Mouse (Mus musculus) right cerebral cortex, postnatal 14 days (tissue): ENCODE data around the gene Slc2a12.

ENCODE experiments used
- DNase-seq: peaks from one replicate; pipeline ENCODE4 v3.0.0; 2022

The Slc2a12 gene

DNA sequence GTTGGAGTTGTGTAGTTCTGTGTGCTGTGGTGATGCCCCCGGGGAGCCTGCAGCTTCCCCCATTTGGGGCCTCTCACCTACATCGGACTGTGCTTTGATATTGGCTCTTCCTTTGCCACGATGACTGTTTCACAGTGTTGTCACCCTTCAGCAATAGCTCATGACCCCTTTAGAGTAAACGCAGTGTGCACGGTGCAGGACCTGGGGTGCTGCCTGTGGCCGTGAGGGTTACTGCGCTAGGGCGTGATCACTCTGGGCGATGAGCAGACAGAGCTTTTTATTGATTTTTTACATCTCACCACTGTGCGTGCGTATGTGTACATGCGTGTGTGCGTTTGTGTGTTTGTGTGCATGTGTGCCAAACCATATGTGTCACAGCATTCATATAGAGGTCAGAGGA is 23.7 kb downstream of the Slc2a12 start:
- DNase-seq = no peak

DNA sequence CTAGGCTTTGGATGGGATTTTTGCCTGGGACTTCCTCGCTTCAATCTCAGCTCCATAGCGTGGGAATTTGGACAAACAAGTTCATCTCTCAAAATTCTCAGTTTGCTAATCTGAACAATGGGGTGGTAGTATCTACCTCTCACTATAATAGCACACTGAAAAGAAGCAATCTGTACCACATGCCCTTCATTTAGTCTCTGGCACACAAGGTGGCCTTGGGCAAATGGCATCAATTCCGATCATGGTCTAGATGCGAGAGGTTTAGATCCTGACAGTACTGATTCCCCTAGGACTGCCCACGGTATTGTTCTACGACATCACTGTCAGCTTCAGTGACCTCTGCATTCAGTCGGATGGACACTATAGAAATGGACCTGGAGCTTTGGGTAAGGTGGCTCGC is 29.4 kb downstream of the Slc2a12 start:
- DNase-seq = no peak

DNA sequence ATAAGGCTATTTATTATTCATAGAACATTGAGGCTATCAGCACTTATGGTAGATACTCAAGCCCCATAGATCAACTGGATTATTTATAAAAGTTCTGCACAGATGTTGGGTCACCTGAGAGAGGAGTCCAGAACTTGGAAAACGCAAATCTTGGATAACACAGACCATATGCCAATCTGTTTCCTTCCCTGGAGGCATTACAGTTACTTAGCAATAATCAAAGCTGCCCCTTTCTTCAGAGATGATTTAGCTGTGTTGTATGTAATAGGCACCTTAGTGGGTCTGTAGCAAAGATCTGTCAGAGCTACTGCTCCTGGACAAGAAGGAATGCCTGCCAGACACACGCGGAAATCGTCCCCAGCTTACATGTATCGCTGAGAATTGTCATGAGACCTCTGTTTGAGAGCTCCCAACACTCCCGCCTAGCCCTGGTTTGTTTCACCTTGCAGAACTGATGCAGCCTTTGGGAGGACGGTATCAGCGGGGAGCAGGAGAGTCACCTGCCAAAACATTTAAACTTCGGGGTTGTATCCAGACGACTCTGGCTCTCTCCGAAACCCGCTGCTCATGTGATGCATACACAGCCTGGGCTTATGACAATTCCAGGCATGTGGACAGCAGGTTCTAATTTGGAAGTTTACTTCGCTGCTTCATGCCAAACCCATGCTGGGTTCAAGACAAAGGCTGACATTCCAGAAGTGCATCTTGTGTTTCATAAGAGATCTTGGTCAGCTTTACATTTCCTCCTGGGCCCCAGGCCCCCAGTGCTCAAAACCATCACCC is 31.2 kb downstream of the Slc2a12 start:
- DNase-seq = no peak

DNA sequence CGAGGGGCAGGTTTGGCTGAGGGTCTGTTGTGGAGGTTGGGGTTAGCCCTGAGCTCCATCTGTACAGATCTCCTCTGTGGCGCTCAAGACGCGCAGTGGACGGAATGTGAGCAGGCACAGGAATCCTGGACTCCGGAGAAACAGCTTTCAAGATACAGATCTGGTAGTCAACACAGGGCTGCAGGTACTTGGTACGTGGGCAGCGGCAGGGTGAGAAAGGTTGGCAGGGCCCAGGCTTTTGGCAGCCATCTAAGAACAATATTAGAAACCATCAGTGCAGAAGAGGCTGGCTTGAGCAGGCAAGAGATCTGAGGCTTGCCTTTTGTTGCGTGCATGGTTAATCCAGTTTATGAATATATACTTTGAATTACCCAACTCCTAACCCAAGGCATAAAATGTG is 51.4 kb downstream of the Slc2a12 start:
- no peak for DNase-seq

DNA sequence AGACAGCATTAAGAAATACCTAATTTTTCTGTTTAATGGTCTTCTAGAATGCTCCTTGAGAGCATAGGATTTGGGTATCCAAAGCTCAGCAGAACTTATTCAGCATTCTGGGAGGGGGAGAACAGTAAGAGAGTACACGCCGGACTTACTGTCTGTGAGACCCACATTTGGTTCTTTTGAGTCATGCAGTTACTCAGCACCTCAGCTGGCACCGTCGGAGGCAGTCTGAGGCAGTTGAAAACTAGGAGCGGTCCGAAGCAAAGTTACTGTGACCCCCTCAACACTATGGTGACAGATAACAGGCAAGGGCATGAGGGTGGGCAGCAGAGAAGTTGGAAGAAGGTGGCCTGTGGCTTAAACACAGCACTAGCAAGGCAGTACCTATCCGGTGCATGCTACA is 52.1 kb downstream of the Slc2a12 start:
- no peak for DNase-seq

DNA sequence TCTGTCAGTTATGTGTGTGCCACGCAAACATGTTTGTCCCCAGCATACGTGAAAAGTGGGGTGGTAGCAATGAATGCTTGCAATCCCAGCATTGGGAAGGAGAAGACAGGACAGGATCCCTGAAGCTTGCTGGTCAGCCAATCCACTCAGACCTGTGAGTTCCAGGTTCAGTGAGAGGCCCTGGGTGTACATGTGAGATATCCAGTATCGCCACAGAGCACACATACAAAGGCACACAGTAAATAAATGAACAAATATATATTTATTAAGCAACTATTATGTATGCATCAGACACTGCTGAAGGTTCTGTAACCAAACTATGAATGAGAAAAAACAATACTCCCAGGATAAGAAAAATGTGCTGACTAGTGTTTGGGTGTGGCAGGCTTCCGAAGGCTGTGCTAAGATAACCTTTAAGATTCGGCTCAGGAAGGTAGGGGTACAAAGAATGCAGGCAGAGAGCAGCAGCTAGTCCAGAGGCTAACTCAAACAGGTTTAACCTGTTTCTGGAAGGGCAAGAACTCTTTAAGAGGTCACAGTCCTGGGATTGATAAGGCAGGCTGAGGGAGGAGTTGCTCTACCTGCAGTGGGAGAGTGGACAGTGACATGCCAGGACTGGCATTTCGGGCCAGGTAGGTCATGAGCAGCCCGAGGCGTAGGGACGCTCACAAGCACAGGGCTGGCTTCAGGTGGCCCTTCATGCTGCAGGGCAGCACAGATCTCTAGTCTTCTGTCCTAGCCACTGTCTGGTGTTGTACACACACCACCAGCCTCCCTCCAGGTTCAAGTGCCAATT is 53.5 kb downstream of the Slc2a12 start:
- no peak for DNase-seq

DNA sequence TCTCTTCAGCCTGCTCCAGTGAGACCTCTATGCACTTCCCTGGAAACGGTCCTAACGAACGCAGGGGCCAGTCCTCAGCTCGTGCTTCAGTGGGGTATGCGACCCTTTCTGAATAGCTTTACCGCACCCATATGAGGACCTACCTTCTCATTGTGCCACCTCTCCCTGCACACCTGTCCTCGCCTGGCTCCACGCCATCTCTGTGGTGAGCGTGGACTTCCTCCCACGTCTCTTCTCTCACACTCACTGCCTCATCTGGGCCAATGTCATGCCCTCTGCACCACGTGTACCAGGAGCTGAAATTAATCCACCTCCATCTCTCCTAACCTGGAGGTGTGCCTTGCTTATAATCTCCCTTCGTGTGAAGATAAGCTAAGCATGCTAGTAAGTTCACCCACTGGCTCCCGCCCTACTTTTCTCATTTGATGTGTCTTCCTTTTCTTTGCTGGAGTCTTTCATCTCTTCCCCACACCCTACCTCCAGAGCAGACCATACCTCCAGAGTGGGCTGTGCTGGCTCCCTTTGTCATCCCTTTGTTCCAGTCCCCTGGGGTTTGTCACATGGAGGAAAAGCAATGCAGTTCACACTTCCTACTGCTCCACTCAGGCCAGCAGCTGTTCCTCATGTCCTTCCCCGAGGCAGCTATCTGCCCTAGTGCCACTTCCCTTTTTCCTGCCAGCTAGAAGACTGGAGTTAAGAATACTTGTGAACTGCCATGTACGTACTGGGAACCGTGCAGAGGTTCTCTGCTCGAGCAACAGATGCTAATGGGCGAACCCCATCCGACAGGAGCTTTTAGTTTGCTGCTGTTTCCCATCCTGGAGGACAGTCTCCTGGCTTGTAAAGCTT is 54.9 kb downstream of the Slc2a12 start:
- no peak for DNase-seq

DNA sequence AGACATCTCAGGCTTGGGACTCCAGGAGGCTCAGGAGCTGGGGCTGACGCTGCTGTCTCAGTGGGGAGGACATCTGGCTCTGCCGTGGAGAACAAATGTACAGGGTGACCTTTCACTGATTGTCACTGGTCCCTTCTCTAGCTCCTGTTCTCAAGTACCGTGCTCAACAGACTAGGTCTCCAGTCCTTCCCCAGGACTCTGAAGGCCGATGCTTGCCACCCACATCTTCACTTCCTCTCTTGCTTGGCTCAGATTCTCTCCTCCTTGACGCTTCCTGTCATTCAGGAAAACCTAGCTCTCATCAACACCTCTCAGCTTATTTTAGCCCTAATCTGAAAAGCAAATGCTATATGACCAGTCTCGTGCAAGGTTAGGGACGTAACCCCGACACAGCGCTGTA is 56.0 kb downstream of the Slc2a12 start:
- DNase-seq = no peak

DNA sequence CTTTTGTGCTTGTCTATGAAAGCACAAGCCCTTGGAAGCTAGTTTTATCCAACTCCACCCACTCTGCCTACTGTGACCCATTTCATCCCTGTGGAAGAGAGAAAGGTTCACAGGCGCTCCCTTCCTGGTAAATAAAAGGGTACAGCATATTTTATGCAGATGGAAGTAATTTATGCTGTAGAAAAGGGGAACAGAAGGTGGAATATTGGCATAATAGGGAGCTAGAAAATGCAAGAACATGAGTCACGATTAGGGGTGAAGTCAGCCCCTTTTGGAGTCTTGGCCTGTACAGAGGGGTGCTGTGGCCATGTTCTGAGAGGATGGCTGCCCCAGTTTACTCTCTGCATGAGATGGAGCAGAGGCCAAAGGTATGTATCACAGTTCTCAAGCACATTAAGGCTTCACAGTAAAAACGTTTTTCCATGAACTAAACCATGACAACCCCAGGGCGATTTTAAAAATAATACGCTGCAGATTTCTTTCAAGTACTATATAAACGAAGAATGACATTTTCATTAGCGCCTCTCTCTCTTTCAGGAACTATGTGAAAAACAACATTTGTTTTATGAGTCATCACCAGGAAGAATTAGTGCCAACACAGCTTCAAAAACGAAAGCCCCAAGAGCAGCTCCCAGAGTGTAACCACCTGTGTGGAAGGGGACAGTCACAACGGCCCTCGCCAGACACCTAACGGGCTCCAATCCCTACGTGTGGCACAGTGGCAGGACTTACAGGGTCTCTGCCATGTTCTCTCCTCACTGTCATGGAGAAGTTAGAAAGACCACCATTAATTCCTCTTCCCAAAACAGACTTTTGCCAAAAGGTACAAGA is 56.9 kb downstream of the Slc2a12 start:
- DNase-seq = no peak

DNA sequence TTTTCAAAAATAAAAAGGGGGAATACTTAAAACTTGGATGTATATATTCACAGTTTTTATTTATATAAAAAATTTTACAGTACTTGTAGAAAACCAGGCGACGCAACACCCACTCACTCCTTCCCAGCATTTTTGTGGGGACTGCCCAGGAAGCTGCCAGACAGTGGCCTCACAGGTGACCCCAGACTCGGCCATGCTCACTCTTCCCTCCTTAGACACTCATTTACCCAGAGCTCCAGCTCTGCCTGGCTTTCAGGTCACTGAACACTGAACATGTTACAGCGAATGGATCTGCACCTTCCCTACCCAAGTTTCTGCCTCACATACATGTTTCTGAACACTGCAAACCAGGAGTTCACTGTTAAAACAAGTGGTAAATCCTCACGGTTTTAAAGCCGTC is 59.0 kb downstream of the Slc2a12 start:
- DNase-seq = no peak

DNA sequence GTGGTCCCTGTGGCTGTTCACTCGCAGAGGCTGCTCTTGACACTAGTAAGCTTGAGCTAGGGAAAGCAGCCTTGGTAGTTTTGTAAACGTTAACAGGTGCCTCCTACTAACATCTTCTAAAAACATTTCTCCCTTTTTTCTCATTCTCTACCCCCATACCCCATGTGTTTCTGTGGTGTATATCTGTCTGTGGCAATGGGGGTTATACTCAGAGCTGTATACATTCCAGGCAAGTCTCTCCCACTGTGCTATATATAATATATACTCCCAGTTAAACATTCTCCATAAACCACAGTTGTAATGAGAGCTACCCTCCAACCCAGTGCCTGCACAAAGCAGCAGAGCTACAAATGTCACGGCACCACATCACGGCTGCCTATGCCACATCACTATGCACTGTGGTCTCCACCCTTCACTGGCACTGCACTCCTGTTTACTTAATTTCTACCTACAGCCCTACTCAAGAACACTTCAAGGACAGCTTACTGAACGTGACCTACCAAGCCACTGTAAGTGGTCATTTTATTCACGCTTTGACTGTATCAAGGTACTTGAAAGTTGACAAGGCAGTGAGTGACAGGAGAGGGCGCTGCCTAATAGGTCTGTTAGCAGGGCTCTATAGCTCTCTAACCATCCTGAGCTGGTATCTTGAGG is 63.5 kb downstream of the Slc2a12 start:
- no peak for DNase-seq

DNA sequence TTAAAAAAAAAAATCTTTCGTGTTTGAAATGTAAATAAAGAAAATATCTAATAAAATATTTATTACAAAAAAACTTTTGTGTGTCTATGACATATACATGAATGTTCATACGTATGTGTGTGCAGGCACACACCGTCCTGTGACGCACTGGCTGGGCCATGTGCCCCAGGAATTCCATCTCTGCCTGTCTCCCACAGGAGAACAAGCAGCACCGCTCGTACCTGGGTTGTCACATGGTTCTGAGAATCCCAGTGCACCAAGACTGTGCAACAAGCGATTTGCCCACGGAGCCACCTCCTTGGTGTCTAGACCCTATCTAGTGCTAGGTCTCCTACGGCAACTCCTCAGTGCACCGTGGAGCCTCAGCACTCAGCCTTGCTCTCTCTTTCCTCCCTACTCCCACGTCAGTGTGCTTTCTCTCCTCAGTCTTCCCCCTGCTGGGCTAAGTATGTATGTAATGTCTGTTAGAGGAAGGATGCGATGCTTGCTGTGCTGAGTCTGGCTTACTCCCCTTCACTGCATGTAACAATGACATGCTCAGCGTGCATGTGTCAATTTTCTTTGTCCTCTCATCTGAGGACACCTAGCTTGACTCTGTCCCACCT is 65.5 kb downstream of the Slc2a12 start:
- no peak for DNase-seq

DNA sequence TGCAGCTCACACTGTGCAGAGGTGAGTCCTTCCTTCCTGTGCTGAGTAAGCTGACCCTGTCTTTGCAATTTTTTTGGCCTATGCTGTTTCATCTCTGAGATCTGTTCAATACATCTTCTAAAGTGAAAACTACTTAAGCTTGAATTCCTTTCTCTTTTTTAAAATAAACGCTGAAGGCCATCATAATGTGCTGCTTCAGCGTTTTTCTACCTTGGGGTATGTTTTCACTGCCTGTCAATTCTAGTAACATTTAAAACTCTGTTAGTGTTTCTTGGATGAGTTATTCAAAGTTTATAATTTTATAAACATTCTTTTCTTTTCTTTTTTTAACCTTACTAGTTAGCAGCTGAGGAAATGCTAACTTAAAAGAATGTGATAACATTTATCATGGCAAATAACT is 68.1 kb downstream of the Slc2a12 start:
- no peak for DNase-seq

DNA sequence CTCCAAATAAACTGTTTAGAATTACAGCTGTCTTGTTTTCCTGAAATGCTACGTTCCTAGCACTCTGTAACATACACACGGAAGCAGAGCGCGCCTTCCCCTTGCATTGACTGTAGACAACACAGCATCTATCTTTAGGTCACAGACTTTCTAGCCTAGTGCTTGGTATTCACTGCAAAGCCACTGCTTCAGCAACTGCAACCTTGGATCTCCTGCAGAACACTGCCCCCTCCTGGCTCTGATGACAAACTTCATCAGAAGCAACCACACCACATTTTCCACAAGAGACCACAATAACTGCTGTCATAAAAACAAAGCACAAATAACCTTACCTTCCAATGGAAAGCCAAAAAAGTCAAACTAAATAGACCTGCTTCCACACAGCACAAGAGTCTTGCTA is 69.7 kb downstream of the Slc2a12 start:
- DNase-seq = peak; percentile 51

DNA sequence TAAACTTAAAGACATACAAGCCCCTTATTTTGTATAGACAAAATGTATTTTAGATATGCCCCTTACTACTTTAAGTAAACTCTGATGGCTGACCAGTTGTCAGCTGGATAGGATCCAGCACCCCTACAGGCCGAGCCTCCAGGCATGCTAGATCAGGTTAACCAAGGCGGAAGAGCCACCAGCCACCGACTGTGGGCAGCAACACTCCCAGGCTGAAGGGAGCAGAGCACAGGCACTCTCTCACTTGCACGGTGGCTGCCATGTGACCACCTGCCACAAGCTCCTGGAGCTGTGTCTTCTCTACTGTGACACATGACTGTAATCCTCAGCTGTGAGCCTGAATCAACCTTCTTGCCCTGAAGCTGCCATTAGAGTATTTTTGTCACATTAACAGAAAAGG is 73.7 kb downstream of the Slc2a12 start:
- DNase-seq = no peak

DNA sequence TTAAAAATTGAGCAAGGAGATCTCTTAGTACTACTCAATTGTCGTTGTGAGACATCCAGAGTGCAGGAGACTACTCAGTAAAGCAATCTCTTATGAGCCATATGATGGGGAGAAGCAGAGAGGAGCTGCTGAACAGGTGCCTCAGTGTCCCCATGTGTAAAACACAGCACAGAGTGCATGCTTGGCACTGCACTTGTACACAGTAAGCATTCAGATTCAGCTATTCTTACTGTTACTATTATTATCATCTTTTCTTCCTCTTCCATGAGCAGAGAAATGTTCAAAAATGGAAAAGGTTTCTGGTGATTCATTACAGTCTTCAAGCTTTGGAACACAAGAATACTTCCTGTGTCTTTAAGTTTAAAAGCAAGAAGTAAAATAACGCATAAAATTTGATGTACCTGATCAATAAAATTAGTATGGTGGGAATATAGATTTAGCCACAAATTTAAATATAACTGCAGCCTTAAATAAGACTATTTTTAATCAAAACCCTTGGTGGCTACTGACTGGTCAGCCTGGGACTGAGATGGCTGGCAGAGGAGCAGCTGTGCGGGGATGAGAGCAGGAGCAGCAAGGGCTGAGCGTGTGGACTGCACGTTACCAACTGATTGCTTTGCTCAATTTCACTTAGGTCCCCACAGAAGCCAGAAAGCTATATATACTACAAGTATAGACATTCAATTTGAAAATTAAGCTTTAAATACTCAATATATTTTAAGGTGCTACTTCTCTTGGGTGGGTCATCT is 76.1 kb downstream of the Slc2a12 start:
- no peak for DNase-seq

DNA sequence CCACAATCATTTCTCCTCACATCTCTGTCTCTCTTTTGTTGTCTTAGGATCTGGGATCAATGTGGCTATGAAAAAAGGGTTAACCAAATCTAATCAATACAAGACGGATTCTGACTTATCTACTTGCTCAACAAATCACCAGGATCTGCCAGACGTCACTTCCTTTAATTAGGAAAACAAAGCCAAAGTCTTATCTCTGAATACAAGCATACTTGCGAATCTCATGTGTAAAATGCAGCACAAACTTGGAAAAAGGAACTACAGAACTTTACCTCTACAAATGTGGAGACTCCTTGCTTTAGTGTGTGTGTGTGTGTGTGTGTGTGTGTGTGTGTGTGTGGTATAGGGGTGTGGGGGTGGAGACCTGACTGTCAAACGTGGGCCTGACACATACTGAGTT is 80.4 kb downstream of the Slc2a12 start:
- DNase-seq = no peak

DNA sequence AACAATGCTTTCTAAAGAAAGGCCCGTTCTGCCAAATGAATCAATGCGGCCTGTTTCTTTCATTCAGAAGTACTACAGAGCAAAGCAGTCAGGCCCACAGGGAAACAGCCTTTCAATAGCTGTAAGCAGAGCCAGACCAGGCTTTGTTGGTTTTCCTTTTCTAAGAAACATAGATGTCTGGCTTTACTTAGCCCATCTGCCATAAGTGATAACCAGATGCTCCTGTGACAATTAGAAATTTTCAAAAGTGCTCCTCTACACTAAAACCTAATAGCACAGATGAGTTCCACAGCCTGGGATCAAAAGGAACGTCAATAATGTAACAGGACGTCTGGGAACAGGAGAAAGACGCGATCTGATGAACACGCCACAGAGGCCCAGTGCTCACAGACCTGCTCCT is 81.5 kb downstream of the Slc2a12 start:
- no peak for DNase-seq

DNA sequence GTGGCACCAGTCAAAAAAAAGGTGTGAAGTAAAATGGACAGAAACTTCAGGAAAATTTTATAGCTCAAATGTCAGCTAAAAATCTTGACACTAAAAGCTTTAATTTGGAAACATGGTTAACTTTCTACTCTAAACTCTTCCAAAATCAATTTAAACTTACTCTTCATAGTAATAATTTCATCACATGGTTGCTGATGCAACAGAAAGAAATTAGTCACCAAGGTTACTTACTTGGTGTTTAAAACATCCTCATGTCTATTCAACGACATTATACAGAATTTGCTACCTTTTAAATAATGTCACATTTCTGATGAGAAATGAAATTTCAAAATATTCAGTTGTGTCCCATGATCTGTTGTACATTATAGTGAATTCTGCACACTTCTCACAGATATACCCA is 83.4 kb downstream of the Slc2a12 start:
- no peak for DNase-seq

DNA sequence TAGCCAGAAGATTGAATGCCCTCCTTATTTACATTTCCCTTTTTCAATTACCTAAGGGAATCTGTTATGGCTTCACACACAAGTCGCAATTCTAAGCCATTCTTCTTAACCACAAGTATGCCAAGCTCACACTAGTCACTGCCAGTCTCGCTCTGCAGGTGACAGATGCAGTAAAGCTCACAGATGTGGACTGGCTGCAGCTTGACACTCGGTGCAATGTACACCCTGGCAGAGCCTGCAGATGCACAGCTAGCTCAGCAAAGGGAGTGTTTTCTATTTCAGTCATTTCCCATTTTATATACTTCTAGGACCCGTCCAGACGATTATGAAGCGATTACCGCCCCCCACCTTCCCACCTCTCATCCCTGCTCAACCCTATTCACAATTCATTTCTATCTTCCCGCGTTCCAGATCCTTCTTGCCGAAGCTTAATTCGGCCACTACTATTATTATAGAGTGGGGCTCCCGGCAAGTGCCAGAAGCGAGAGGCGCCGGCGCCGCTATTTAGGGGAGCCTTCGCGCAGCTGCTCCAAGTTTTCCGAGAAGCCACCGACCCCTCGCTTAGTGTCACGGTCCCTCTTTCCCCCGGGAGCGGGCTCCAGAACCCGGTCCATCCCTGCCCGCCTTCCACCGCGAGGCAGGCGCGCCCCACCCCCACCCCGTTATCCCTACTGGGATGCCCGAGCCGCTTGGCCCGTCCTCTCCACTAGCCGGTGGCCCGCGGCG is 85.6 kb downstream of the Slc2a12 start:
- no peak for DNase-seq

DNA sequence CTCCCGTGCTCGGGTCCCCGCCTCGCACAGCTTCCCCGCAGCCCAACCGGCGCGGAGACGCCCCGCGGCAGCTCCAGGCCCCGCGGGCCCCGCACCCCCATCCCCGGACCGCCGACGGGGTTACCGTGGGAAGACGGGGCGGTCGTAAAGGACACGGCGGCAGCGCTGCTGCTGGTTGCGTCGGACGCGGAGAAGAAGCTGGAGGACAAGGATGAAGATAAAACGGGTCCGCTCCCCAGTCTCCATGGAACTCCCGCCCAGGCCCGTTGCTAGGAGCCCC is 86.1 kb downstream of the Slc2a12 start:
- no peak for DNase-seq
